Mouse (Mus musculus): Measurements from ENCODE around the gene Cxcr5. TPM values are rescaled to one million over a fixed set of nuclear protein-coding genes. Genes with fewer than 3 reads are reported as not detected.

Cxcr5 gene
- polyA plus RNA-seq, 1 experiment, result not detected

DNA sequence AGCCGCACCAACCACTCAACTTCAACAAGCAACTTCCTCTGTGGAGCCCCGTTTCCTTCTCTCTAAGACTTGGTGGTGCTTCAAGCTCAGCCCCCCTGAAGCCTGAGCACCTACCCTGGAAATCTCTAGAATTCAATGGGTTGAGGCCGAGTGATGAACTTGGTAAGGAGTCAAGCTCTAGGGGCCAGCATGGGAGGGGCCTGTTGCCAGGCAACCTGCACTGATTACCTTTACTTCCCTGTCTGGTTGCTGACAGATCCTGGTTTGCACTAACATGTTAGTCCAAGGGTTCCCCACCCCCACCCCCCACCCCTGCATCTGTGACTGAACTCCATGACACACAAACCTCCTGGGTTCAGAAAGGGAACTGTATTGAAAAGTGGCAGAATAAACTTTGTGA, 16.7 kb downstream of the Cxcr5 start:
- Histone ChIP-seq H3K27ac (ENCODE audit: insufficient read depth, low read length) (no peak overlapping the region), H3K4me1 (ENCODE audit: control insufficient read depth, insufficient read depth, low read length) (no peaks in the 10 kb centered on the region), H3K4me3 (ENCODE audit: insufficient read depth, low read length) (no peak overlapping the region)
- TF ChIP-seq POLR2A (IDR thresholded peaks at IDR 0.05; ENCODE audit: low read depth, low read length) (no peak), CTCF (IDR thresholded peaks at IDR 0.05; ENCODE audit: borderline replicate concordance, insufficient read depth, low read length) (no peak)

DNA sequence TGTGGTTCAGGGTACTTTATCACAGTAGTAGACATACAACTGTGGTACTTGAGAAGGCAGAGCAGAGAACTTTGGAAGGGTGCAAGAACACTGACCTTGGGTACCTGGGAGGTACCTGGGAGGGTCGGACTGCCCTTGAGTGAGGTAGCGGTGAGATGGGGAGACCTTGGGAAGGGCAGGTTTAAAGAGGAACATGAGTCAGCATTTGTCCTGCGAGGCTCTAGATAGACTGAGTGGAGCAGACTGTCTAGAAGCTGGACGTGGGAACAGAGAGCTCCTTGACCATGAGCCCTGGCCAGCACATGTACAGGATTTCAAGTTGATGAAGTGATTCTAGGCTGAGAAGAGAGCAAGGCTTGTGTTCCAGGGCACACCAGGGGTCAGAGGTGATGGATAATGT, 19.3 kb downstream of the Cxcr5 start:
- H3K4me3 ChIP-seq (ENCODE audit: insufficient read depth, low read length), result no peak overlapping the region
- H3K27ac ChIP-seq (ENCODE audit: insufficient read depth, low read length), result no peak overlapping the region
- no peak for TF ChIP-seq POLR2A (IDR thresholded peaks at IDR 0.05; ENCODE audit: low read depth, low read length)
- no peak for TF ChIP-seq CTCF (IDR thresholded peaks at IDR 0.05; ENCODE audit: borderline replicate concordance, insufficient read depth, low read length)
- H3K4me1 ChIP-seq (ENCODE audit: control insufficient read depth, insufficient read depth, low read length), result no peaks in the 10 kb centered on the region

DNA sequence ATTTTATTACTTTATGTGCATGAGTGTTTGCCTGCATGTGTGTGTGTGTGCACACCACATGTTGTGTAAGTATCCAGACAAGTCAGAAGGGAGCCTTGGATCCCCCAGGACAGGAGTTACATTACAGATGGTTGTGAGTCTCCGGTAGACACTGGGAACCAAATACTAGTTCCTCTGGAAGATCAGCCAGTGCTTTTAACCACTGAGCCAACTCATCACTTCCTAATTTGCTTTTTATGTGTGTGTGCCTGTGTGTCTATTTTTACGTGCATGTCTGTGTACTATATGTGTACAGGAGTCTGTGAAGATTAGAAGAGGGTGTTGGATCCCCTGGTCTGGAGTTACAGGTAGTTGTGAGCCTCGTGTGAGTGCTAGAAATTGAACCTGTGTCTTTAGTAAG, 21.0 kb downstream of the Cxcr5 start:
- Histone ChIP-seq H3K27ac (ENCODE audit: insufficient read depth, low read length) (no peak overlapping the region), H3K4me1 (ENCODE audit: control insufficient read depth, insufficient read depth, low read length) (no peaks in the 10 kb centered on the region), H3K4me3 (ENCODE audit: insufficient read depth, low read length) (no peak overlapping the region)
- TF ChIP-seq POLR2A (IDR thresholded peaks at IDR 0.05; ENCODE audit: low read depth, low read length) (no peak), CTCF (IDR thresholded peaks at IDR 0.05; ENCODE audit: borderline replicate concordance, insufficient read depth, low read length) (no peak)

DNA sequence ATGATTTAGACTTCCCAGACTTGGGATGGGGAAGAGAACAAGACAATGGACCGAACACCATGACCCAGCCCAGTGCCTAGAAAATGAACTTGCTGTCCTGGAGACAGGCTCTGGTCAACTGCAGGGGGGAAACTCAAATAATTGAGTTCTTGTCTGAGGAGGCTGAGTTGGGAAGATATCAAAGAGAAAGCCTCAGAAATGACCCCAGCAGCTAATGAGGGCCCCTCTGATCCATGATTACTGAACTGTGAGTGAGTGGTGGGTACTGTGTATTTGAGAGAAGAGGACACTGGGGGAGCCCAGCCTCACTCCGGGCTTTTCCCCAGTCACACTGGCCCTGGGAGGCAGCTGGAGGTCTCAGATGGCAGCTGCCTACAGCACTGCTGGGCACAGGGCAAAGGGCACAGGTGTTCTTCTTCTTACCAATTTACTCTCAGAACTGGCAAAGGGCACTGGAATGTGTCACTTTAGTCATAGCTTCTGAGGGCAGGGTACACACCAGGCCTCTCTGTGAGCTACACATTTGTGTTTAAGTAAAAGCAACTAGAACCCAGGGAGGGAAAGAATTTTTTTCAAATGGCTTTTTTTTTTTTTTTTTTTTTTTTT, 21.8 kb downstream of the Cxcr5 start:
- TF ChIP-seq POLR2A (IDR thresholded peaks at IDR 0.05; ENCODE audit: low read depth, low read length), result no peak
- H3K27ac ChIP-seq (ENCODE audit: insufficient read depth, low read length), result no peak overlapping the region

DNA sequence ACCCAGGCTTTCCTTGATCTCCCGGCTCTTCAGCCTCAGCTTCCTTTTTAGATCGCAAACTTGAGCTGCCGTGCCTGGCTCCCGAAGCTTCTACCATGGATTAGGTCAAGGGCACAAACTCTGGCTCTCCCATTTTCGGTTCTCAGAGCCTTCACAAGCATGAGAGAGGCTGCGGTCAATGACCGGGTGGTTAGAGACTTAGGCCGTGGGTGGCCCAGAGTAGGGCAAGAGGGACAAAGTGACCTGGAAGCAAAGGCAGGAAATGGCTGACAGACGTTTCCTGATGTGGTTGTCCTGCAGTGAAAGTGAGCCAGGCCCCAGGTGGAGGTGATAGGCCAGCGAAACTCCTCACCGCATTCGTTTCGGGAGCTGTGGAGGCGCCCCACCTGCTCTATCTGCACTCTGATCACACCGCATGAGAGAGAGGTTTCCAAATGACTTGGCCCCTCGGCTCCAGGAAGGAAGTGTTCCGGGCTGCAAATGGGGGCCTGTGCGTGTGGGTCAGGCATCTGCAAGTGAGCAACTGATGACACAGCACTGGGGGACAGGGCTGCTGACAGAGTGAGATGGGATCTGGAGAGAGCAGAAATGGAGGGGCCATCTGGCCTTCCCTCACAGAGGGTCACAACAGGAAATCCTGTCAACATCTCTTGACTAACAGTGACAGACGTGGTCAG, 23.9 kb downstream of the Cxcr5 start:
- H3K27ac ChIP-seq (ENCODE audit: insufficient read depth, low read length), result no peak overlapping the region

More for the DNA sequence above, 21.8 kb downstream of the Cxcr5 start:
- H3K4me3 ChIP-seq (ENCODE audit: insufficient read depth, low read length), result no peak overlapping the region
- H3K4me1 ChIP-seq (ENCODE audit: control insufficient read depth, insufficient read depth, low read length), result no peaks in the 10 kb centered on the region

DNA sequence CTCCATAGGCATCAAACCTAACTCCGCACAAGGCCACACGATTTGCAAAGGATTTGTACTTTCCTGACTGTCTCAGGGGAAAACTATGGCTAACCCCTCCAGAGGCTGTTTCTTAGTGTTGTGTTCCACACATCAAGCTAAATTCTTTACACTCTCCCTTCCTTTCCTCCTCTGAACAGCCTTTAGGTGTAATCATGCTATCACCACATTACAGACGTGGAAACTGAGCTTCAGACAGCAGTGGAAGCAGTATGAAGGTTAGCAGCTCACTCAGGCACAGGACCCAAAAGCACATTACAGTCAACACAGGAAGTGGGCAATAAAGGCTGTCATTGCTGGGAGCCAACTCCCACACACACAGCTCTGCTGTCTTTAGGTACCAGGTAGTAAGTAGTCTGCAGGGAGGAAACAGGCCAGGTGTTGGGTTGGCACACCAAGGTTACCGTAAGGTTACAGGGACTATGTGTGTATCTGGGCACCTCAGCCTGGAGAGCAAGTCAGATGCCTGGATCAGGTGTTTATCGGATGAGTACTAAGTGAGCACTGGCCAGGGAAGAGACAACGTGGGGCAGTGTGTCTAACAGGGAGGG, 28.6 kb downstream of the Cxcr5 start:
- H3K4me3 ChIP-seq (ENCODE audit: insufficient read depth, low read length), result no peak overlapping the region
- no peak for TF ChIP-seq POLR2A (IDR thresholded peaks at IDR 0.05; ENCODE audit: low read depth, low read length)
- no peak for TF ChIP-seq CTCF (IDR thresholded peaks at IDR 0.05; ENCODE audit: borderline replicate concordance, insufficient read depth, low read length)
- no peak overlapping the region for H3K27ac ChIP-seq (ENCODE audit: insufficient read depth, low read length)
- H3K4me1 ChIP-seq (ENCODE audit: control insufficient read depth, insufficient read depth, low read length), result no peaks in the 10 kb centered on the region

More for the DNA sequence above, 23.9 kb downstream of the Cxcr5 start:
- Histone ChIP-seq H3K4me1 (ENCODE audit: control insufficient read depth, insufficient read depth, low read length) (no peaks in the 10 kb centered on the region), H3K4me3 (ENCODE audit: insufficient read depth, low read length) (no peak overlapping the region)
- no peak for TF ChIP-seq POLR2A (IDR thresholded peaks at IDR 0.05; ENCODE audit: low read depth, low read length)
- TF ChIP-seq CTCF (IDR thresholded peaks at IDR 0.05; ENCODE audit: borderline replicate concordance, insufficient read depth, low read length), result no peak

DNA sequence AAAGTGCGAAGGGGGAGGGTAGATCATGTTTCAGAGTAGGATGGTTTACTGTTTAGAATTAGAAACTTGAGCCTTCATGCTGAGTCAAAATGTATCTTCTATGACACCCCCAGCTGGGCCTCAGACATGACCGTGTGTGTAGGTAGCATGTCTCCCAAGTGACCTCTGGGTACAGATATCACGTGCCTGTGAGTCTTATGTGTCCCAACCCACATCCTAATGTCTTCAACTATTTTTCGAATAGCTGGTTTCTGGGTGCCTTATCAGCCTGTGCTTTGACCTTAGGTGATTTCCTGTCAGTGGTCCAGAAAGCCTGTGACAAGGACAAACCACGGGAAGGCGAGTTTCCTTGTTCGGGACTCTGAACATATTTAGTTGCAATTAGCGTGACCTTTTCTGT, 33.3 kb downstream of the Cxcr5 start:
- no peak overlapping the region for H3K27ac ChIP-seq (ENCODE audit: insufficient read depth, low read length)
- no peaks in the 10 kb centered on the region for H3K4me1 ChIP-seq (ENCODE audit: control insufficient read depth, insufficient read depth, low read length)
- no peak overlapping the region for H3K4me3 ChIP-seq (ENCODE audit: insufficient read depth, low read length)
- TF ChIP-seq CTCF (IDR thresholded peaks at IDR 0.05; ENCODE audit: borderline replicate concordance, insufficient read depth, low read length), result no peak
- TF ChIP-seq POLR2A (IDR thresholded peaks at IDR 0.05; ENCODE audit: low read depth, low read length), result no peak

- Histone ChIP-seq H3K4me3 (ENCODE audit: insufficient read depth, low read length) (no peak overlapping the region), H3K4me1 (ENCODE audit: control insufficient read depth, insufficient read depth, low read length) (no peaks in the 10 kb centered on the region), H3K27ac (ENCODE audit: insufficient read depth, low read length) (no peak overlapping the region)
- TF ChIP-seq POLR2A (IDR thresholded peaks at IDR 0.05; ENCODE audit: low read depth, low read length) (no peak), CTCF (IDR thresholded peaks at IDR 0.05; ENCODE audit: borderline replicate concordance, insufficient read depth, low read length) (no peak)
Measured at GRCm38 (mm10) chr9:44526337-44527112, 35.2 kb downstream of the Cxcr5 start.

DNA sequence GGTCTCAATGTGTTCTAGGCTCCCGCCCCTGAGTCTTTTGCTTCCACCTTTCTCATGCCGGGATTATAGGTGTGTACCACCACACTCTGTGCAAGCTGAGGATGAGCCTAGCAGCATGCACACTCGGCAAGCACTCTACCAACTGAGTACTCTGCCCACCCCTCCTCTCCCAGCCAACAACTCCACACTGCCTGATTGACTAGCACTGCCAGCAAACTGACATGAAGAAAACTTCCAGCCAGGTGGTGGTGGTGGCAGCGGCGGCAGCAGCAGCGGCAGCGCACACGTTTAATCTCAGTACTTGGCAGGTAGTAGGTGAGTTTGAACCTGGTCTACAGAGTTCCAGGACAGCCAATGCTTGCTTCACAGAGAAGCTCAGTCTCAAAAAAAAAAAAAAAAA, 36.1 kb downstream of the Cxcr5 start:
- no peak for TF ChIP-seq POLR2A (IDR thresholded peaks at IDR 0.05; ENCODE audit: low read depth, low read length)
- no peak for TF ChIP-seq CTCF (IDR thresholded peaks at IDR 0.05; ENCODE audit: borderline replicate concordance, insufficient read depth, low read length)
- no peaks in the 10 kb centered on the region for H3K4me1 ChIP-seq (ENCODE audit: control insufficient read depth, insufficient read depth, low read length)
- no peak overlapping the region for H3K27ac ChIP-seq (ENCODE audit: insufficient read depth, low read length)

More for the DNA sequence above, 36.1 kb downstream of the Cxcr5 start:
- no peak overlapping the region for H3K4me3 ChIP-seq (ENCODE audit: insufficient read depth, low read length)

Data from embryonic fibroblast, embryonic 13.5 days (primary cell).